Mouse (Mus musculus) hindbrain, embryonic 11.5 days (tissue): ENCODE data around the gene Akap12. TPM values are rescaled to one million over a fixed set of nuclear protein-coding genes. Genes with fewer than 3 reads are reported as not detected.

Experiments
- ATAC-seq: fragments of 200-750 bp; cut with Nextera tagmentation; 2 replicates; pipeline ENCODE4 v1.8.0; 2017; ENCODE audit warnings: mild to moderate bottlenecking, moderate TSS enrichment, moderate library complexity; ENCODE audit not compliant: low FRiP score
- DNase-seq: peaks from one replicate; pipeline ENCODE4 v3.0.0-alpha.2; 2015; ENCODE audit warnings: low spot score
- H3K27ac ChIP-seq: fragments of 300-500 bp; sonication (generic); 2 replicates; pipeline ENCODE4 v1.5.1; 2014; ENCODE audit warnings: mild to moderate bottlenecking, low read depth, low read length
- H3K27me3 ChIP-seq: fragments of 300-500 bp; sonication (generic); 2 replicates; pipeline ENCODE4 v1.6.1; 2014; ENCODE audit warnings: mild to moderate bottlenecking, low read length, moderate library complexity, mixed read lengths; ENCODE audit not compliant: control insufficient read depth, insufficient read depth
- H3K36me3 ChIP-seq: fragments of 300-500 bp; sonication (generic); 2 replicates; pipeline ENCODE4 v1.6.1; 2014; ENCODE audit warnings: mild to moderate bottlenecking, low read length, moderate library complexity, mixed read lengths; ENCODE audit not compliant: control insufficient read depth, insufficient read depth
- H3K4me1 ChIP-seq: fragments of 300-500 bp; sonication (generic); replicated peaks from 2 replicates; pipeline ENCODE4 v1.6.1; 2014; ENCODE audit warnings: low read length, mixed read lengths; ENCODE audit not compliant: control insufficient read depth, insufficient read depth
- H3K4me2 ChIP-seq: fragments of 300-500 bp; sonication (generic); replicated peaks from 2 replicates; pipeline ENCODE4 v1.6.1; 2014; ENCODE audit warnings: mild to moderate bottlenecking, low read depth, low read length
- H3K4me3 ChIP-seq: fragments of 300-500 bp; sonication (generic); 2 replicates; pipeline ENCODE4 v1.5.1; 2014; ENCODE audit warnings: low read depth, low read length
- H3K9ac ChIP-seq: fragments of 300-500 bp; sonication (generic); 2 replicates; pipeline ENCODE4 v1.6.1; 2014; ENCODE audit warnings: low read depth, low read length
- H3K9me3 ChIP-seq: fragments of 300-500 bp; sonication (generic); 2 replicates; pipeline ENCODE4 v1.6.1; 2016; ENCODE audit warnings: low read length; ENCODE audit not compliant: control insufficient read depth
- WGBS: fragments of 180-500 bp; shearing (Covaris S2); extraction: QIAGEN DNeasy Blood & Tissue Kit; methylation state at CpG from one replicate; pipeline ENCODE4 v1.1.7; 2014; 5-methylcytosine and 5-hydroxymethylcytosine counted together
- polyA plus RNA-seq: library from polyadenylated mRNA; unstranded; fragments of >200 nt; fragmentation: Nextera tagmentation; extraction: Ambion mirVana; gene quantifications from 2 replicates; pipeline ENCODE4 v1.2.1, GENCODE M21; 2014

Gene Akap12
- 59.3 and 65.9 TPM in 2 replicates for polyA plus RNA-seq

- H3K9me3 ChIP-seq = no peaks in the 10 kb centered on the region
- H3K27ac ChIP-seq = peak within 1 kb of the TSS; percentile 81
- peak within 1 kb of the TSS; percentile 84 for H3K9ac ChIP-seq
- ATAC-seq (peak; percentile 80), DNase-seq (peak; percentile 73)
- no peaks in the 10 kb centered on the region for H3K36me3 ChIP-seq
- H3K4me2 ChIP-seq = peak within 1 kb of the TSS; percentile 60
- no peaks in the 10 kb centered on the region for H3K27me3 ChIP-seq
- peak within 1 kb of the TSS; percentile 72 for H3K4me3 ChIP-seq
- WGBS = under 1% methylated on average over 40 of the region's 54 CpGs
- H3K4me1 ChIP-seq = no peaks in the 10 kb centered on the region
Observed at GRCm38 (mm10) chr10:4266041-4266930, at the start of gene Akap12. Akap12 (plus strand) TSS chr10:4266380.

GRCm38 (mm10) chr10:4230563-4231359 lies 35.4 kb upstream of the Akap12 start:
- Histone ChIP-seq H3K4me2 (no peak overlapping the region), H3K4me1 (no peaks in the 10 kb centered on the region), H3K9me3 (no peaks in the 10 kb centered on the region), H3K4me3 (no peak overlapping the region), H3K27me3 (no peaks in the 10 kb centered on the region), H3K27ac (no peak overlapping the region), H3K9ac (no peak overlapping the region), H3K36me3 (no peaks in the 10 kb centered on the region)
- WGBS = 76% methylated on average over 17 of the region's 17 CpGs
- DNase-seq (no peak), ATAC-seq (no peak)

GRCm38 (mm10) chr10:4233102-4233501 lies 33.1 kb upstream of the Akap12 start:
- ATAC-seq (peak; percentile 33; the same call in 1 of the 2 replicates), DNase-seq (no peak)
- Histone ChIP-seq H3K4me3 (no peak overlapping the region), H3K4me1 (no peaks in the 10 kb centered on the region), H3K9me3 (no peaks in the 10 kb centered on the region), H3K9ac (no peak overlapping the region), H3K27me3 (no peaks in the 10 kb centered on the region), H3K36me3 (no peaks in the 10 kb centered on the region), H3K4me2 (no peak overlapping the region), H3K27ac (no peak overlapping the region)
- 63% methylated on average over 9 of the region's 9 CpGs for WGBS

- no peak overlapping the region for H3K9ac ChIP-seq
- no peaks in the 10 kb centered on the region for H3K36me3 ChIP-seq
- 72% methylated on average over 5 of the region's 5 CpGs for WGBS
- H3K27me3 ChIP-seq = no peaks in the 10 kb centered on the region
- H3K4me3 ChIP-seq = no peak overlapping the region
- H3K4me2 ChIP-seq = no peak overlapping the region
- DNase-seq (no peak), ATAC-seq (no peak)
- H3K9me3 ChIP-seq = no peaks in the 10 kb centered on the region
- no peaks in the 10 kb centered on the region for H3K4me1 ChIP-seq
- H3K27ac ChIP-seq = no peak overlapping the region
Observed at GRCm38 (mm10) chr10:4239794-4240574, 26.2 kb upstream of the Akap12 start.

GRCm38 (mm10) chr10:4243591-4244300 lies 22.4 kb upstream of the Akap12 start:
- no peaks in the 10 kb centered on the region for H3K4me1 ChIP-seq
- H3K36me3 ChIP-seq = no peaks in the 10 kb centered on the region
- H3K9ac ChIP-seq = no peak overlapping the region
- ATAC-seq = no peak
- no peak for DNase-seq
- H3K9me3 ChIP-seq = no peaks in the 10 kb centered on the region
- 88% methylated on average over 15 of the region's 16 CpGs for WGBS
- H3K27me3 ChIP-seq = no peaks in the 10 kb centered on the region
- no peak overlapping the region for H3K4me3 ChIP-seq
- H3K27ac ChIP-seq = no peak overlapping the region
- H3K4me2 ChIP-seq = no peak overlapping the region

- H3K27ac ChIP-seq = no peak overlapping the region
- no peaks in the 10 kb centered on the region for H3K27me3 ChIP-seq
- no peak overlapping the region for H3K9ac ChIP-seq
- H3K4me1 ChIP-seq = no peaks in the 10 kb centered on the region
- DNase-seq (no peak), ATAC-seq (no peak)
- WGBS = 86% methylated on average over 2 of the region's 2 CpGs
- no peak overlapping the region for H3K4me2 ChIP-seq
- H3K4me3 ChIP-seq = no peak overlapping the region
- no peaks in the 10 kb centered on the region for H3K9me3 ChIP-seq
- H3K36me3 ChIP-seq = no peaks in the 10 kb centered on the region
Observed at GRCm38 (mm10) chr10:4245812-4246211, 20.4 kb upstream of the Akap12 start.

- DNase-seq (no peak), ATAC-seq (no peak)
- Histone ChIP-seq H3K4me1 (no peaks in the 10 kb centered on the region), H3K4me3 (no peak overlapping the region), H3K36me3 (no peaks in the 10 kb centered on the region), H3K9me3 (no peaks in the 10 kb centered on the region), H3K4me2 (no peak overlapping the region), H3K9ac (no peak overlapping the region), H3K27me3 (no peaks in the 10 kb centered on the region), H3K27ac (no peak overlapping the region)
- 91% methylated on average over 7 of the region's 7 CpGs for WGBS
Observed at GRCm38 (mm10) chr10:4246407-4246806, 19.8 kb upstream of the Akap12 start.
